Mouse (Mus musculus): ENCODE measurements around the gene Nup188. TPM values are rescaled to one million over a fixed set of nuclear protein-coding genes. Genes with fewer than 3 reads are reported as not detected.

The Nup188 gene
- polyA plus RNA-seq (2017; shearing (Covaris generic)) = 21.9 TPM

GRCm38 (mm10) chr2:30286192-30287026, at the start of gene Nup188, which contains the start of gene Dolk:
Gene Nup188 (plus strand): TSS chr2:30286397.
Gene Dolk (minus strand): TSS chr2:30286334.

GRCm38 (mm10) chr2:30237199-30237880, 48.9 kb upstream of the Nup188 start, which contains the start of gene Lrrc8a:
Gene Lrrc8a (plus strand): TSS chr2:30237715.

GRCm38 (mm10) chr2:30240267-30240666, 45.9 kb upstream of the Nup188 start, which contains the start of gene Gm28035:
Gene Gm28035 (plus strand): TSS chr2:30240567.

GRCm38 (mm10) chr2:30265767-30266253, 20.4 kb upstream of the Nup188 start, which contains the start of gene Phyhd1:
Gene Phyhd1 (plus strand): TSS chr2:30266203.

GRCm38 (mm10) chr2:30280743-30281142, 5.5 kb upstream of the Nup188 start, which contains the start of gene Gm28038:
Gene Gm28038 (plus strand): TSS chr2:30281043.

GRCm38 (mm10) chr2:30358533-30359531, 72.6 kb downstream of the Nup188 start, which contains the start of gene Sh3glb2:
Gene Sh3glb2 (minus strand): TSS chr2:30359337.

GRCm38 (mm10) chr2:30363773-30364650, 77.8 kb downstream of the Nup188 start, which contains the start of gene Miga2:
Gene Miga2 (plus strand): TSS chr2:30364233.

GRCm38 (mm10) chr2:30392114-30392576, 105.9 kb downstream of the Nup188 start, which contains the start of gene Dolpp1:
Gene Dolpp1 (plus strand): TSS chr2:30392254.

Other genes with a start within 250 kb of the Nup188 start
- gene Wdr34, start 237.5 kb upstream of the Nup188 start, polyA plus RNA-seq (2017; shearing (Covaris generic)) = 1.3 TPM
- 396 TPM for gene Set, start 229.0 kb upstream of the Nup188 start, polyA plus RNA-seq (2017; shearing (Covaris generic))
- 0.49 TPM for gene Pkn3, start 208.7 kb upstream of the Nup188 start, polyA plus RNA-seq (2017; shearing (Covaris generic))
- gene Zdhhc12, start 192.7 kb upstream of the Nup188 start, polyA plus RNA-seq (2017; shearing (Covaris generic)) = 29.9 TPM
- 69.3 TPM for gene Zer1, start 161.8 kb upstream of the Nup188 start, polyA plus RNA-seq (2017; shearing (Covaris generic))
- gene Tbc1d13, start 152.7 kb upstream of the Nup188 start, polyA plus RNA-seq (2017; shearing (Covaris generic)) = 6.8 TPM
- 23.8 TPM for gene Endog, start 114.9 kb upstream of the Nup188 start, polyA plus RNA-seq (2017; shearing (Covaris generic))
- gene Spout1, start 107.9 kb upstream of the Nup188 start, polyA plus RNA-seq (2017; shearing (Covaris generic)) = 42.2 TPM
- gene Kyat1, start 80.5 kb upstream of the Nup188 start, polyA plus RNA-seq (2017; shearing (Covaris generic)) = 17.1 TPM
- gene Lrrc8a, start 48.7 kb upstream of the Nup188 start, polyA plus RNA-seq (2017; shearing (Covaris generic)) = 6.6 TPM
- 6.8 TPM for gene Gm28035, start 45.8 kb upstream of the Nup188 start, polyA plus RNA-seq (2017; shearing (Covaris generic))
- gene Phyhd1, start 20.2 kb upstream of the Nup188 start, polyA plus RNA-seq (2017; shearing (Covaris generic)) = 6.3 TPM
- 4.4 TPM for gene Gm28038, start 5.4 kb upstream of the Nup188 start, polyA plus RNA-seq (2017; shearing (Covaris generic))
- gene Dolk, start 63 bp upstream of the Nup188 start, polyA plus RNA-seq (2017; shearing (Covaris generic)) = 17.0 TPM
- gene Sh3glb2, start 72.9 kb downstream of the Nup188 start, polyA plus RNA-seq (2017; shearing (Covaris generic)) = 154 TPM
- 12.9 TPM for gene Miga2, start 77.8 kb downstream of the Nup188 start, polyA plus RNA-seq (2017; shearing (Covaris generic))
- gene Dolpp1, start 105.9 kb downstream of the Nup188 start, polyA plus RNA-seq (2017; shearing (Covaris generic)) = 32.8 TPM
- gene Crat, start 129.4 kb downstream of the Nup188 start, polyA plus RNA-seq (2017; shearing (Covaris generic)) = 8.1 TPM
- 113 TPM for gene Ptpa, start 129.6 kb downstream of the Nup188 start, polyA plus RNA-seq (2017; shearing (Covaris generic))
- gene Ier5l, start 187.8 kb downstream of the Nup188 start, polyA plus RNA-seq (2017; shearing (Covaris generic)) = 1.9 TPM